Mouse (Mus musculus) embryonic stem cell, embryonic (primary cell): Measurements from ENCODE around the gene Scamp2.

Experiments
- CTCF ChIA-PET, 4 experiments: fragments of 300-600 bp in 2 of 4; fragments of 350-600 bp in 2 of 4; sonication (Branson Sonifier 250); formaldehyde crosslinking; loops; one replicate each; lab custom pipeline; 2022; ENCODE audit warnings: inconsistent platforms in 2 of 4; lab: Charles Lee
- POLR2A ChIA-PET, 4 experiments: fragments of 300-600 bp in 2 of 4; fragments of 350-600 bp in 2 of 4; sonication (Branson Sonifier 250); formaldehyde crosslinking; loops; one replicate each; lab custom pipeline; 2022; ENCODE audit warnings: antibody characterized with exemption in 4 of 4, inconsistent platforms in 1 of 4; lab: Charles Lee

Scamp2 gene

DNA sequence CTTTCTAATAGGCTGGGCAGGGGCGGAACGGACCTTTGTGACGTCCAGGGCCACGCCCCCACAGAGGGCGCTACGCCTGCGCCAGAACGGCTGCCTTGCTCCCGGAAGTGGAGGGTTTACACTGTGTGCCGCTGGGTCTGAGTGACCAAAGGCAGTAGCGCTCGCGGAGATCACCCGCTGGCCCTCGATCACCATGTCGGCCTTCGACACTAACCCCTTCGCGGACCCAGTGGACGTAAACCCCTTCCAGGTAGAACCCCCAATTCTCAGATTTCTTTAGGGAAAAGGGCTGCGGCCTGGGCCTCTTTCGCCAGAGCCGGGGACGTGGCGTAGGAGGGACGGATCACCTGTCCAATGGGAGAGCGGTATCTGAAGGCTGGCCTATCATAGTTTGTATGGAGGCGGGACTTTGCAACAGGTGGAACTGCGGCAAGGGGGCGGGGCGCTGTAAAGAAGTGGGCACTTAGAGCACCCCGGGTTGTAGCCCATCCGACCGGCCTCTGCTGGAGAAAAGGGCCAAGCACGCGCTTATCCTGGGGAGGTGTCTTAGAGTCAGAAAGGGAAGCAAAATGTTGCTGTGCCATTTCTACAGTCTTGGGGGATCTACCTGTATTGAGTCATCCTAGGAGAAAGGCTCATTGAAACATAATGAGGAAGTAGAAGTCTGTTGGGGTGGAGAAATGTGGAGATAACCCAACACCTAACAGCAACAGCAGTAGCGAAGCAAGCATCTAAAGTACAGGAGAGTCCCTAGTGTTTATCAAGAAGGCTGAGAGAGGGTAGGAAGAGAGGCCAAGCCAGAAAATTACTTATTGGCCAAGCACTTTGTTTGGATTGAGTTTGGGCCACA is at the start of gene Scamp2:
Gene Scamp2 (plus strand): TSS at position 83 of the 850 bp plus-strand sequence.
- CTCF ChIA-PET = interaction anchor here in 2 of 4 experiments (0.6 to 1.7 kb wide), 5 partner anchors 20 to 649 kb away, joined by 3 to 6 read pairs (median 4); no protein-coding TSS in a partner anchor

DNA sequence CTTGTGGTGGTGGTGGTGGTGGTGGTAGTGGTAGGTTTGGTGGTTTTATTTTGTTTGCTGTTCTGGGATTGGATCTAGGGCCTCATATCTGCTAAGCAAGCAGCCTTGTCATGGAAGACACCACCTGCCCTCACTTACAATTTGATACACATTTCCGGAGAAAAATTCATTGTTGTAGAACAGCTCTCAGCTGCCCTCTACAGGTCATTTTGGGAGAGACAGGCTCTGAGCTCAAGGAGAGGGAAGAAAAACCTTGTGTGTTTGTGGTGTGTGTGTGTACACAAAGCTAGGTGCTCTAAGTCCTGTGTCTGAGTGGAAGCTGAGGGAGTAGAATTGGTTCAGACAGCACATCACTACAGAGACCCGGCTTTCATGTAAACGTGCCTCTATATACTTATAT is 43.6 kb upstream of the Scamp2 start:
- ChIA-PET CTCF (interaction anchor here (0.6 to 5.2 kb wide), 67 partner anchors 9 to 1811 kb away, joined by 3 to 80 read pairs (median 4); partner anchors contain the start of genes Rpp25 (in 2 of the 4), 1700017B05Rik (in 1 of the 4), Csk (in 1 of the 4) and Man2c1 (in 1 of the 4)), POLR2A (interaction anchor here (0.6 to 10.5 kb wide), 45 partner anchors 9 to 566 kb away, joined by 3 to 203 read pairs (median 5); partner anchors contain the start of genes Rpp25 (in 4 of the 4), 1700017B05Rik (in 1 of the 4), Csk (in 1 of the 4) and Ppcdc (in 1 of the 4))

More for the DNA sequence above, at the start of gene Scamp2:
- POLR2A ChIA-PET = interaction anchor here in 3 of 4 experiments (0.6 to 2.2 kb wide), 28 partner anchors 7 to 147 kb away, joined by 3 to 10 read pairs (median 4); partner anchors contain the start of genes Rpp25 (in 3 of the 3), Mpi (in 2 of the 3), Cox5a (in 1 of the 3) and Edc3 (in 1 of the 3)

DNA sequence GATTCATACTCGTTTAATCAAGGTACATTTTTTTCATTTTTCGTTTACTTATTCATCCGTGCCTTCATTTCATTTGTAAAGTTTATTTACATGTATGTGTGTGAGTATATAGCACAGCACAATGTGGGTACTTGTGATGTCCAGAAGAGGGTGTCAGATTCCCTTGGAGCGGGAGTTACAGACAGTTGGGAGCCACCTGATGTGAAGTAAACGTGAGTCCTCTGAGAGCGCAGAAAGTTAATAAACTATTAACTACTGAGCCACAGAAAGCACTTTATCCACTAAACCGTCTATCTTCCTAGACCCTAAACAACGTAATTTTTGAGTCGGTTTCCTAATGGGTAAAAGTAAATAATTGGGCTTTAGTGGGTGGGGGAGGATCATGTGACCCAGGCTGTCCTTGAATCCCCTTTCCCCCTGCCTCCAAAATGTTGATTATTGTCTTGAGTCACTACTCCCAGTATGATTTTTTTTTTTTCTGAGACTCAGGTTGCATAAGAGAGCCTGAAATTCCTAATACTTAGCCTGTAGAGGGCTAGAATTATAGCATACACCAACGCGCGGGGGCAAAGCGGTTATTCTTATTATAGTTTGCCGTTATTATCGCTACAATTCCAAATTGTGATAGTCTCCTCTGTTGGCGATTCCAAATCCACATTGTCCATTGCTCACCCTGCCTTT is 40.2 kb upstream of the Scamp2 start:
- ChIA-PET POLR2A (interaction anchor here (0.5 to 7.3 kb wide), 103 partner anchors 8 to 1396 kb away, joined by 3 to 169 read pairs (median 4); partner anchors contain the start of genes Rpp25 (in 4 of the 4), Scamp5 (in 4 of the 4), Ppcdc (in 3 of the 4) and 1700017B05Rik (in 2 of the 4)), CTCF (interaction anchor here (0.5 to 2.0 kb wide), 19 partner anchors 10 to 629 kb away, joined by 3 to 8 read pairs (median 3); partner anchors contain the start of genes Rpp25 (in 2 of the 4) and Man2c1 (in 1 of the 4))

DNA sequence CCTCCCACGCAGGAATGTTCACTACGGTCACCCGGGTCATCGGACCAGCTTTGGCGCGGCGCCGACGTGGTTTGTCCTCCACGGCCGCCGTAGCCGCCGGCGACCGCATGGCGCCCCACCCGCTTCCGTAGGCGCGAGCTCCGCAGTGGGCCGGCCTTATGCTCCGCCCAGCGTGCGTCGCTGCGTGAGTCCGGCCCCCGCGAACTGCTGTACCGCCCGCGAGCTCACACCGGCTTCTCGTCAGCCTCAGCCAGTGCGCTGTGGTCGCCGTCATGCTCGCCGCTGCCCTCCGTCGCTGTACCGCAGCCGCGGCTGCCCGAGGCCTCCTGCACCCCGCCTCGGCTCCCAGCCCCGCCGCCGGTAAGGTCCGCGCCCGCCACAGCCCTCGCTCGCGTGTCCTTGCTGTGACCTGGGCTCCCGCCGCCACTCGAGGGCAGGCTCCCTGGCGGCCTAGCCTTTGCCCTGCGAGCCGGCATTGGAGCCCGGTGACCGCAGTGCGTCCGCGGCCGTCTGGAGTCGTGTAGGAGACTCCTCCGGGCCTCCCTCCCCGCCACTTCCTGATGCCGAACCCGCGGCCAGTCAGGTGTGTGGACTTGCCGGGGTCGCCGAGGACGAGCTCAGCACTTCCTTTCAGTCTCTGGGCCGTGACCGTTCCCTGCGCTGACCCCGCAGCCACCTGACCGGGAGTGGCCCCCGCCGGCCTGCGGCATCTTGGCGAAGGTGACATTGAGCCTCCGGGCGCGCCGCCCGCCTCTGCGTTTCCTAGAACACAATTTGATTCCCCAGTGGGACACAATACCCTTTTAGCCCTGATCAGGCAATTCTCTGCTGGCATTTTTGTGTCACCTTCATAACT is 39.5 kb upstream of the Scamp2 start, which contains the start of gene Cox5a:
Gene Cox5a (plus strand): TSS at position 219 of the 856 bp plus-strand sequence.
- ChIA-PET CTCF (interaction anchor here (0.5 to 2.0 kb wide), 20 partner anchors 10 to 630 kb away, joined by 3 to 8 read pairs (median 4); partner anchors contain the start of genes Rpp25 (in 2 of the 4), Csk (in 1 of the 4) and Man2c1 (in 1 of the 4)), POLR2A (interaction anchor here (0.6 to 6.8 kb wide), 113 partner anchors 8 to 1397 kb away, joined by 3 to 102 read pairs (median 4); partner anchors contain the start of genes Rpp25 (in 4 of the 4), Scamp5 (in 4 of the 4), 1700017B05Rik (in 2 of the 4) and Fam219b (in 2 of the 4))

DNA sequence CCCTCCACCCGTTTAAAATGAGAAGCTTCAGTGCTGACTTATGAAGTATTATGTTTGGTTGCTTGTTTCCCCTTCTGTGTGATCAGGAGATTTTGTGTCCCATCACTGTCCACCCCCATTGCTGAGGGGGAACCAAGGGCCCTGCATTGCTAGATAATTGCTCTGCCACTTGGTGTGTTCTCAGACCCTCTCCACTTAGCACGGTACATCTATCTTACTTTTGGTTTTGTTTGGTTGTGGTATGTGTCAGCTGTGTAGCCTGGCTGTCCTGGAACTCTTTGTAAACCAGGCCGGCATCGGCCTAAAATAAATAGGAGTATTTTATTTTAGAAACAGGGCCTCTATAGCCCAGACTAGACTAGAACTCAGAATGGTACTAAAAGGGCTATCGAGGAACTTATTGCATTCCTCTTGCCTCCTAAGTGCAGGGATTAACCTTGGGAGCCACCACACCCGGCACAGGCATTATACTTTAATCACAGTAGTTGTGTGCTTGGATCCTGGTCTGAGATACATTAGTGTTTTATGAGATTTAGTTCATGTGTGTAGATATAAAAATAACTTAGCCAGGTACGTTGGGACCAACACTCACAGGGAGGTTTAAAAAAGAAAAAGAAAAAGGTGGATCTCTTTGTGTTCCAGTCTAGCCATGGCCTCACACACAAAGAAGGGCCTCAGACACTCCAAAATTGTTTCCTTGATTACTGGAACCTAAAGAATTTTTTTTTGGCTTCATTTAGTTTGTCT is 38.5 kb upstream of the Scamp2 start:
- CTCF ChIA-PET = interaction anchor here (0.6 to 2.0 kb wide), 10 partner anchors 8 to 359 kb away, joined by 3 to 8 read pairs (median 4); partner anchors contain the start of genes Rpp25 (in 2 of the 4) and Csk (in 1 of the 4)

DNA sequence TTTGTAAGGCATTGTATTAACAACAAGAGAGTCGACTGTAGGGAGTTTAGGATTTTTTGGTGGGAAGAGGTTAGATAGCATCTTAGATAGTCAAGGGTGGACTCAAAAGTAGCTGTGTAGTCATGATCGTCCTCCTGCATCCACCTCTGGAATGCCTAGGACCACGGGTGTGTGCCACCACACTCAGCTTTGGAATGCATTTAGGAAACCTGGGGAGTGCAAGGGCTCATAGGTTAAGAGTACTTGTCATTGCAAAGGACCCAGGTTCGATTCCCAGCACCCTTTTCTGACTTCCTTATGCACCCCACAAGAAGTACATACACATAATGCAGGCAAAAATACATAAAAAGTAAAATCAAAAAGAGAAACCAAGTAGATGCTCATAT is 37.9 kb upstream of the Scamp2 start:
- POLR2A ChIA-PET = interaction anchor here in 3 of 4 experiments (0.5 to 6.8 kb wide), 34 partner anchors 8 to 242 kb away, joined by 3 to 102 read pairs (median 6); partner anchors contain the start of genes Rpp25 (in 3 of the 3) and Fam219b (in 1 of the 3)
- CTCF ChIA-PET = interaction anchor here in 3 of 4 experiments (0.6 to 2.4 kb wide), 9 partner anchors 9 to 360 kb away, joined by 3 to 13 read pairs (median 4); no protein-coding TSS in a partner anchor

More for the DNA sequence above, 38.5 kb upstream of the Scamp2 start:
- POLR2A ChIA-PET = interaction anchor here (0.6 to 6.8 kb wide), 68 partner anchors 8 to 753 kb away, joined by 3 to 102 read pairs (median 5); partner anchors contain the start of genes Rpp25 (in 4 of the 4), Scamp5 (in 3 of the 4), Fam219b (in 2 of the 4) and 1700017B05Rik (in 1 of the 4)

DNA sequence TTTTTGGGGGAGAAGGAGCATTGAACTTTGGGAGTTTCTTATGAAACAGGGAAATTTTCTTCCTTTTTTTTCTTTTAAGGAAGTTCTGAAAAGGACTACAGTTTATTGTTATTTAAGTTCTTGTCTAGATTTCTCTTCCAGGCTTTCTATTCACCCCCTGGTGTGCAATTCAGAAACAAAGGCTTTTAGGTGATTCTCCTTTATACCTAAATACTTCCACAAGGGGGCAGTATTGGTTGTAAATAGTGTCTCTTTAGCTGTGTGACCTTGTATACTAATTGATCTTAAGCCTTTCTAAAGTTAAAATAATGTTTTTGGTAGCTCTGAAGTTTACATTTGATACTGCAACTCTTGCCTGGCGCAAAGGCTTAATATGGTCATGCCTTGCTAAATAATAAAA is 37.0 kb upstream of the Scamp2 start:
- ChIA-PET CTCF (interaction anchor here (0.7 to 2.4 kb wide), 19 partner anchors 9 to 221 kb away, joined by 3 to 13 read pairs (median 4); partner anchors contain the start of gene Csk (in 1 of the 4)), POLR2A (interaction anchor here in 3 of 4 experiments (0.6 to 6.8 kb wide), 33 partner anchors 8 to 220 kb away, joined by 3 to 102 read pairs (median 4); partner anchors contain the start of genes Rpp25 (in 2 of the 3), Scamp5 (in 2 of the 3), Csk (in 1 of the 3) and Mpi (in 1 of the 3))

DNA sequence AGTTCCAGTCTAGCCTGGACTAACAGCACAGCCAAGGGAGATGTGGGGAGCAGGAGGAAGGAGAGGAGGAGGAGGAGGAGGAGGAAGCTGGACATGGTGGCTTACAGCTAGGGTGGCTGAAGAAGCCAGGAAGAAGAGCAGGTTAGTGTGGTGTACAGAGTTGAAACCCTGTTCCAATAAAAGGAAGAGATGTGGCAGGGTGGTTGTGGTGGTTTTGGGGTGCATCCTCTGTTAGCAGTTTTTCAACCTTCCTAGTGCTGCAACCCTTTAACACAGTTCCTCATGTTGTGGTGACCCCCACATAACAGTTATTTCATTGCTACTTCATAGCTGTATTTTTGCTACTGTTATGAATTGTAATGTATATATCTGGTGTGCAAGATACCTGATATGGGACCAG is 36.3 kb upstream of the Scamp2 start:
- CTCF ChIA-PET = interaction anchor here (0.6 to 2.4 kb wide), 24 partner anchors 8 to 262 kb away, joined by 3 to 13 read pairs (median 4); partner anchors contain the start of genes 1700017B05Rik (in 1 of the 4) and Csk (in 1 of the 4)
- POLR2A ChIA-PET = interaction anchor here in 3 of 4 experiments (0.6 to 6.8 kb wide), 27 partner anchors 8 to 219 kb away, joined by 3 to 102 read pairs (median 5); partner anchors contain the start of genes Rpp25 (in 2 of the 3), Csk (in 1 of the 3), Mpi (in 1 of the 3) and Scamp5 (in 1 of the 3)

DNA sequence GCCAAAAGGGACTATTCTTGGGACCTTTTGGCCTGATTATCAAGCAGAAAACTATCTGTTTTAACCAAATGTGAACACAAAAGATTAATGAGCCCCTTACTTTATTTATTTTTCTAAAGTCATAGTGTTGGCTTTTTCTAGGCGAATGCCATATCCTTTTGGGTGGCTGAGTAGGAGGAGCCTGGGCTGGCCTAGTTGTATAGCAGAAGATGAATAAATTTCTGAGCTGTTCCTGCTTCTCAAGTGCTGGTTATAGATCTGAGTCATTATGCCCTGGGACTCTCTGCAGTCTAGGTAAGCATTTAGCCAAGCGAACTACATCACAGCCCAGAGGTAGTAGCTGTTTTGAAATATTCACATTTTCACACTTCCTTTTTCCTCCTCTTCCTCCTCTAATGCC is 35.2 kb upstream of the Scamp2 start:
- CTCF ChIA-PET = interaction anchor here in 1 of 4 experiments (2.0 to 2.4 kb wide), 2 partner anchors 9 to 40 kb away, joined by 4 to 9 read pairs; no protein-coding TSS in a partner anchor

DNA sequence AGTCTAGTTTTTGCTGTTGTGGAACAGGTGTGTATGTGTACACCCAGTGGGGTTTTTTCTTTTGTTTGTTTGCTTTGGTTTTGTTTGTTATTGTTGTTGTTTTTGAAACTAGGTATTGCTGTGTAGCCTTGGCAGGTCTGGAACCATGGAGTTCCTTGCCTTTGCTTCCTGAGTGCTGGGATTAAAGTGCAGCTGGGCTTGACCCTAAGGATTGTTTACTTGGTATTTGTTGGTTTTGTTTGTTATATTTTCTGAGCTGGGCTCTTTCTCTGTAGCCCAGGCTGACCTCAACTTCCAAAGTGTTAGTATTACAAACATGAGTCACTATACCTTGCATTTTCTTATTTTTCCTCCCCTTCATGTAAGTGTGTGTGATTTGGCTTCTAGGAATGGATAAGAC is 34.3 kb upstream of the Scamp2 start:
- ChIA-PET POLR2A (interaction anchor here in 2 of 4 experiments (0.8 to 6.8 kb wide), 11 partner anchors 10 to 232 kb away, joined by 3 to 102 read pairs (median 4); partner anchors contain the start of genes Rpp25 (in 2 of the 2) and Ppcdc (in 1 of the 2)), CTCF (interaction anchor here in 2 of 4 experiments (0.6 to 2.4 kb wide), 5 partner anchors 10 to 130 kb away, joined by 3 to 9 read pairs (median 4); no protein-coding TSS in a partner anchor)

More for the DNA sequence above, 35.2 kb upstream of the Scamp2 start:
- POLR2A ChIA-PET = interaction anchor here in 2 of 4 experiments (0.7 to 6.8 kb wide), 10 partner anchors 9 to 68 kb away, joined by 3 to 102 read pairs (median 8); partner anchors contain the start of gene Rpp25 (in 2 of the 2)

DNA sequence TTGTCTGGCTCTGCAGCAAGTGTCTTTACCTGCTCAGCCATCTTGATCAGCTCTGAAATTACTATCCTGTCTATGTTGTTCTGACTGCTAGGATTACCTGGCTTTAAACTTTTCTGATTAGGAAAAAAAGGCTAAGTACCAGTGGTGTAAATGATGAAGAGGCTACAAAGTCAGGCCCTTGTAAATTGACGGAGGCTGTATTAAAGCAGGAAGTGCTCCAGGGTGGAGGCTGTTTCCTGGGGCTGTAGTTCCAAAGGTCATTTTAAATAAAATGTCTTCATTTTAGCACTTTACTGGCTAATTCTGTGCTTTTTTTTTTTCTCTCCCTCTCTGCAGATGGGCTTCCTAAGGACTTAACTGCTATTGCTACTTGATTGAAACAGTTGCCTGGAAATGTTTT is 28.8 kb upstream of the Scamp2 start:
- ChIA-PET POLR2A (interaction anchor here in 2 of 4 experiments (0.5 to 4.0 kb wide), 13 partner anchors 8 to 1324 kb away, joined by 3 to 18 read pairs (median 5); partner anchors contain the start of genes Cox5a (in 2 of the 2), Rpp25 (in 2 of the 2) and Scamp5 (in 1 of the 2)), CTCF (interaction anchor here in 2 of 4 experiments (0.6 to 1.7 kb wide), 3 partner anchors 8 to 362 kb away, joined by 3 to 7 read pairs (median 4); no protein-coding TSS in a partner anchor)

DNA sequence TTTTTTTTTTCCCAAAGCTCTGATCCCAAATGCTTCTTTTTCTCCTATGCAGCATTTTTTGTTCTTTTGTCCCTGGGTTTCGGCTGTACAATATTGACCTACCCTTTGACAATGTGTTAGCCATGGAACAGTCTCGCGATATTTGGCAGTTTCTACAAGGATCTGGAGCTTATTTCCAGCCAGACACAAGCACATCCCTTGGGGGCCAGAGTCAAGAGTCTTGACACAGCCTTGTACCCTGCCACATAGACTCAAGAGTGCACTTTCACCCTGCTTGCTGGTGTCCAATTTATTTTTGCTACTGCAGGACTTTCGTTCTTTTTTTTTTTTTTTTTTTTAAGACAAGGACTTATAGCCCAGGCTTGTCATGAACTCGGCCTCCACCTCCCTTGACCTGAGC is 24.4 kb upstream of the Scamp2 start:
- ChIA-PET POLR2A (interaction anchor here (0.6 to 5.5 kb wide), 37 partner anchors 9 to 989 kb away, joined by 3 to 24 read pairs (median 4); partner anchors contain the start of genes Cox5a (in 3 of the 4), Rpp25 (in 2 of the 4), Man2c1 (in 1 of the 4) and Mpi (in 1 of the 4)), CTCF (interaction anchor here in 3 of 4 experiments (0.6 to 1.6 kb wide), 15 partner anchors 11 to 389 kb away, joined by 3 to 8 read pairs (median 4); partner anchors contain the start of gene Cox5a (in 2 of the 3))

DNA sequence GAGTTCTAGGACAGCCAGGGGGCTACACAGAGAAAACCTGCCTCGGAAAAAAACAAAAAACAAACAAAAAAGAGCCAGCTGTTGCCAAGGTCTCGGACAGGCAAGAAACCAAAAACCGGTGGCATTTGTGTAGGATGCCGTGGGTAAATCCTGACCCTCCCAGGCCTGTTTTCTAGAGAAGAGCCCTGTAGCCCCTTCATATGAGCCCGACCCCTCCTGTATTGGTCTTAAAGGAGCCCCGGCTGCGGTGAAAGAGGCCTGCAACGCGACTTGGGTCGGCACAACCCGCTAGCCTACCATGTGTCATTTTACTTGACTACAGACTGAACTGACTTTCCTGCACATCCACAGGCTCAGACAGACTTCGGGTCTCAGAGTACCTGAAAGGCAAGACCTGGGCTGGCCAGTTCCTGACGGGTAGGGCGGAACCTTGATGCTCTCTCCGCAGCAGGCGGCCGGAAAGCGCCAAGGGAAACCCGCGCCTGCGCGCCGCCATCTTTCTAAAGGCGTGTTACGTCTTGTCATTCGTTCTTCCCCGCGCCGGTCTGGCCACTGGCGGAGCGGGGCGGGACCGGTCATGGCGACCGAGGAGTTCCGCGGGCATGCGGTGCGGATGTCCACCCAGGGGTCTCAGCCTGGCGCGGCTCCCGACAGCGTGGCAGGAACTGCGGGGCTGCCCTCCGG is 23.6 kb upstream of the Scamp2 start, which contains the start of gene Fam219b:
Gene Fam219b (plus strand): TSS at position 485 of the 684 bp plus-strand sequence.
- ChIA-PET CTCF (interaction anchor here in 2 of 4 experiments (0.5 to 1.2 kb wide), 9 partner anchors 12 to 461 kb away, joined by 3 to 8 read pairs (median 4); partner anchors contain the start of gene Csk (in 1 of the 2)), POLR2A (interaction anchor here (0.6 to 5.5 kb wide), 31 partner anchors 9 to 563 kb away, joined by 3 to 24 read pairs (median 4); partner anchors contain the start of genes Cox5a (in 3 of the 4), Mpi (in 2 of the 4), Rpp25 (in 2 of the 4) and Scamp2 (in 1 of the 4))
